In the genomic region with DNA sequence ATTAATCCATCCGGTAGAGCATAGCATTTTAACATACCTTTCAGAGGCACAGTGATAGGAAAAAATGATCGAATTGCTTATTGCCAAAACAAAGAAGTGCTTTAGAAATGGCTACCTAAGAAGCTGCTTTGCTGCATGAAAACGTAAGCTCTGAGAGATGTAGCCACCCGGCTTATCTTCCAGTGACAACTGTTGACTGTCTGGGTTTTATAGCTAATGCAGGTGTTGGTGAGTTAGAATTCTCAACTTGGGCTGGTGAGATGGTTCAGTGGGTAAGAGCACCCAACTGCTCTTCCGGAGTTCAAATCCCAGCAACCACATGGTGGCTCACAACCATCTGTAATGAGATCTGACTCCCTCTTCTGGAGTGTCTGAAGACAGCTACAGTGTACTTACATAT, we compare ENCODE assay signal across 1 mouse cellular context. TPM values are rescaled to one million over a fixed set of nuclear protein-coding genes. Genes with fewer than 3 reads are reported as not detected.
"Had no signal": no experiment of that assay in that cellular context is flagged by ENCODE, and none has a peak within 500 bp of the region (broad histone marks: within the 10 kb centered on the region; RNA-seq: fewer than 3 reads in every experiment).

No protein-coding gene starts in this region.

RNA-seq across cellular contexts. Expression of gene Six4, which starts 37.8 kb away (rescaled TPM):
- total RNA-seq: hematopoietic stem cell, adult 5-6 weeks had no signal
